In genomic region chr17:14173459-14173858, GRCm38 (mm10) we compare ENCODE assay signal across 10 mouse cellular contexts. TPM values are rescaled to one million over a fixed set of nuclear protein-coding genes. Genes with fewer than 3 reads are reported as not detected.
DNase-seq lines count a peak whose midpoint lies in the region; ATAC-seq and TF ChIP-seq lines count a peak whose summit lies in the region.
"Had no signal": no experiment of that assay in that cellular context is flagged by ENCODE, and none has a peak within 500 bp of the region (broad histone marks: within the 10 kb centered on the region; RNA-seq: fewer than 3 reads in every experiment).

No protein-coding gene starts in this region.

- H3K9me3 ChIP-seq in forebrain, postnatal 0 days (ENCODE audit: low read length) = no peaks in the 10 kb centered on the region
- H3K9me3 ChIP-seq in forebrain, embryonic 12.5 days = no peaks in the 10 kb centered on the region
- H3K9me3 ChIP-seq: forebrain, embryonic 13.5 days had no signal

- H3K9ac ChIP-seq in forebrain, postnatal 0 days = no peak overlapping the region
- no peak overlapping the region for H3K9ac ChIP-seq in forebrain, embryonic 12.5 days
- H3K9ac ChIP-seq: forebrain, embryonic 13.5 days had no signal

- H3K36me3 ChIP-seq in forebrain, postnatal 0 days (ENCODE audit: insufficient read depth) = no peaks in the 10 kb centered on the region
- H3K36me3 ChIP-seq in forebrain, embryonic 12.5 days (replicated peaks) = no peaks in the 10 kb centered on the region

- no peaks in the 10 kb centered on the region for H3K27me3 ChIP-seq in forebrain, postnatal 0 days (ENCODE audit: insufficient read depth, low read length)
- H3K27me3 ChIP-seq in forebrain, embryonic 12.5 days = 0 out of 2 replicates have a peak, but pooled peaks cover 5% of the 10 kb centered on the region
- H3K27me3 ChIP-seq: forebrain, embryonic 13.5 days had no signal

- H3K4me2 ChIP-seq in forebrain, postnatal 0 days (ENCODE audit: low read depth) = no peak overlapping the region
- no peak overlapping the region for H3K4me2 ChIP-seq in forebrain, embryonic 12.5 days
- H3K4me2 ChIP-seq: forebrain, embryonic 13.5 days had no signal

- no peak for TF ChIP-seq CTCF in forebrain, postnatal 0 days (IDR thresholded peaks at IDR 0.05; ENCODE audit: low read depth)

- ATAC-seq in forebrain, postnatal 0 days = peak; percentile 14; the same call in 1 of the 2 replicates
- no peak for ATAC-seq in forebrain, embryonic 12.5 days (ENCODE audit: low FRiP score)
- ATAC-seq: forebrain, embryonic 13.5 days had no signal

- H3K4me1 ChIP-seq in forebrain, postnatal 0 days (ENCODE audit: insufficient read depth) = no peaks in the 10 kb centered on the region
- peaks cover 4% of the 10 kb centered on the region; the same call in 1 of the 2 replicates for H3K4me1 ChIP-seq in forebrain, embryonic 12.5 days
- H3K4me1 ChIP-seq: forebrain, embryonic 13.5 days had no signal

- intact Hi-C loops in gastrocnemius, postnatal 14 days (cut with DNase I; ENCODE audit: low total_unique reads) = no loop called here

- no peak overlapping the region for H3K27ac ChIP-seq in forebrain, postnatal 0 days (ENCODE audit: low read depth, low read length)
- no peak overlapping the region for H3K27ac ChIP-seq in forebrain, embryonic 12.5 days
- H3K27ac ChIP-seq: forebrain, embryonic 13.5 days had no signal

- H3K4me3 ChIP-seq in forebrain, postnatal 0 days (ENCODE audit: low read depth, low read length) = no peak overlapping the region
- H3K4me3 ChIP-seq in forebrain, embryonic 12.5 days (replicated peaks) = no peak overlapping the region
- H3K4me3 ChIP-seq: forebrain, embryonic 13.5 days had no signal

- DNase-seq in forebrain, postnatal 0 days = no peak
- DNase-seq in thymus, postnatal 4 days = peak; percentile 46
- no peak for DNase-seq in thymus, adult 18-20 months
- DNase-seq in kidney, postnatal 36 days = peak; percentile 48 to 55
- DNase-seq in yolk sac, embryonic 10.5 days (ENCODE audit: low spot score) = peak; percentile 90
- no peak for DNase-seq in layer of hippocampus, postnatal 14 days (ENCODE audit: low spot score in 2 of 2)
- DNase-seq in gastrocnemius, postnatal 14 days = no peak

- WGBS in forebrain, postnatal 0 days = 23% methylated on average over 1 of the region's 1 CpGs
- 36% methylated on average over 1 of the region's 1 CpGs for WGBS in forebrain, embryonic 12.5 days

RNA-seq across cellular contexts. Expression of gene Dact2, which starts 30.6 kb away (rescaled TPM):
- 10.8 and 19.4 TPM in 2 replicates for total RNA-seq in forebrain, postnatal 0 days (2014; rRNA removed)
- 1.2 and 2.1 TPM in 2 replicates for polyA plus RNA-seq in forebrain, postnatal 0 days (2015; fragmentation: Nextera tagmentation; extraction: Ambion mirVana)
- 0.50 and 1.1 TPM in 2 replicates for polyA plus RNA-seq in forebrain, embryonic 12.5 days (2016; fragmentation: Nextera tagmentation; extraction: Ambion mirVana)
- total RNA-seq in layer of hippocampus, postnatal 14 days (2021) = 10 to 100 TPM; 20.0 to 23.2 TPM
- 1 to 10 TPM; 2.2 to 3.6 TPM for total RNA-seq in gastrocnemius, postnatal 14 days (2021)
- total RNA-seq: hematopoietic stem cell, adult 5-6 weeks had no signal

Comparison
In these comparisons a context has a peak if more than half of its experiments do, and no peak if none do; other contexts are left out.
1. DNase-seq: peak in thymus, postnatal 4 days (single experiment), kidney, postnatal 36 days (2 of 2) and yolk sac, embryonic 10.5 days (single experiment); none in forebrain, postnatal 0 days (single experiment), thymus, adult 18-20 months (0 of 2), layer of hippocampus, postnatal 14 days (0 of 2) and gastrocnemius, postnatal 14 days (single experiment).